Mouse (Mus musculus) embryonic facial prominence, embryonic 11.5 days (tissue): ENCODE results near the gene AC170998.1. TPM values are rescaled to one million over a fixed set of nuclear protein-coding genes. Genes with fewer than 3 reads are reported as not detected.

ENCODE experiments used
- ATAC-seq: fragments of 200-750 bp; cut with Nextera tagmentation; replicated peaks from 2 replicates; pipeline ENCODE4 v1.8.0; 2017; ENCODE audit warnings: low read depth; ENCODE audit not compliant: insufficient number of reproducible peaks, low FRiP score, low TSS enrichment
- DNase-seq: peaks from one replicate; pipeline ENCODE4 v3.0.0-alpha.2; 2015; ENCODE audit warnings: low spot score
- H3K27ac ChIP-seq: fragments of 300-500 bp; sonication (generic); replicated peaks from 2 replicates; pipeline ENCODE4 v1.5.1; 2014; ENCODE audit warnings: mild to moderate bottlenecking, low read depth, low read length, control low read depth
- H3K27me3 ChIP-seq: fragments of 300-500 bp; sonication (generic); 2 replicates; pipeline ENCODE4 v1.6.1; 2014; ENCODE audit warnings: mild to moderate bottlenecking, low read length, moderate library complexity, mixed read lengths; ENCODE audit not compliant: control insufficient read depth, insufficient read depth
- H3K36me3 ChIP-seq: fragments of 300-500 bp; sonication (generic); replicated peaks from 2 replicates; pipeline ENCODE4 v1.6.1; 2014; ENCODE audit warnings: low read depth, mild to moderate bottlenecking, low read length, moderate library complexity, mixed read lengths; ENCODE audit not compliant: control insufficient read depth, insufficient read depth
- H3K4me1 ChIP-seq: fragments of 300-500 bp; sonication (generic); 2 replicates; pipeline ENCODE4 v1.6.1; 2014; ENCODE audit warnings: low read length, mixed read lengths; ENCODE audit not compliant: control insufficient read depth, insufficient read depth
- H3K4me2 ChIP-seq: fragments of 300-500 bp; sonication (generic); 2 replicates; pipeline ENCODE4 v1.6.1; 2014; ENCODE audit warnings: low read depth, mild to moderate bottlenecking, control low read depth, low read length, moderate library complexity
- H3K4me3 ChIP-seq: fragments of 300-500 bp; sonication (generic); 2 replicates; pipeline ENCODE4 v1.5.1; 2014; ENCODE audit warnings: low read depth, low read length, control low read depth
- H3K9ac ChIP-seq: fragments of 300-500 bp; sonication (generic); replicated peaks from 2 replicates; pipeline ENCODE4 v1.6.1; 2014; ENCODE audit warnings: mild to moderate bottlenecking, control low read depth, low read length
- H3K9me3 ChIP-seq: fragments of 300-500 bp; sonication (generic); replicated peaks from 2 replicates; pipeline ENCODE4 v1.6.1; 2016; ENCODE audit warnings: mild to moderate bottlenecking, low read length, inconsistent platforms, mixed read lengths; ENCODE audit not compliant: control insufficient read depth
- WGBS: fragments of 180-500 bp; shearing (Covaris S2); extraction: QIAGEN DNeasy Blood & Tissue Kit; methylation state at CpG from one replicate; pipeline ENCODE4 v1.1.7; 2014; 5-methylcytosine and 5-hydroxymethylcytosine counted together
- polyA plus RNA-seq: library from polyadenylated mRNA; unstranded; fragments of >200 nt; fragmentation: Nextera tagmentation; extraction: Ambion mirVana; gene quantifications from 2 replicates; pipeline ENCODE4 v1.2.1, GENCODE M21; 2014

The AC170998.1 gene
- polyA plus RNA-seq = 0.62 and 1.5 TPM in 2 replicates

GRCm38 (mm10) chr17:28725783-28726182 lies at the start of gene AC170998.1:
Gene AC170998.1, plus strand, starts transcription at chr17:28726083.
- Histone ChIP-seq H3K36me3 (peaks cover 5% of the 10 kb centered on the region), H3K4me2 (no peak within 1 kb of the TSS), H3K4me1 (no peaks in the 10 kb centered on the region), H3K27ac (no peak within 1 kb of the TSS), H3K9me3 (no peaks in the 10 kb centered on the region), H3K4me3 (no peak within 1 kb of the TSS), H3K27me3 (no peaks in the 10 kb centered on the region), H3K9ac (no peak within 1 kb of the TSS)
- ATAC-seq (no peak), DNase-seq (no peak)
- WGBS = 91% methylated on average over 4 of the region's 4 CpGs

GRCm38 (mm10) chr17:28682311-28683084 lies 43.4 kb upstream of the AC170998.1 start:
- Histone ChIP-seq H3K9ac (no peak overlapping the region), H3K9me3 (no peaks in the 10 kb centered on the region), H3K36me3 (no peaks in the 10 kb centered on the region), H3K4me1 (no peaks in the 10 kb centered on the region), H3K4me3 (no peak overlapping the region), H3K4me2 (no peak overlapping the region), H3K27me3 (no peaks in the 10 kb centered on the region), H3K27ac (no peak overlapping the region; the same call in 1 of the 2 replicates)
- no peak for ATAC-seq
- no peak for DNase-seq
- WGBS = 74% methylated on average over 13 of the region's 13 CpGs

- Histone ChIP-seq H3K4me1 (no peaks in the 10 kb centered on the region), H3K9ac (no peak overlapping the region), H3K4me2 (no peak overlapping the region), H3K27ac (no peak overlapping the region), H3K9me3 (no peaks in the 10 kb centered on the region), H3K4me3 (no peak overlapping the region), H3K27me3 (no peaks in the 10 kb centered on the region), H3K36me3 (no peaks in the 10 kb centered on the region)
- DNase-seq (no peak), ATAC-seq (no peak)
- 63% methylated on average over 1 of the region's 1 CpGs for WGBS
Measured at GRCm38 (mm10) chr17:28683601-28684000, 42.3 kb upstream of the AC170998.1 start.

GRCm38 (mm10) chr17:28684631-28685030 lies 41.3 kb upstream of the AC170998.1 start:
- Histone ChIP-seq H3K36me3 (no peaks in the 10 kb centered on the region), H3K4me2 (no peak overlapping the region), H3K9me3 (no peaks in the 10 kb centered on the region), H3K27me3 (peaks cover 2% of the 10 kb centered on the region; the same call in 1 of the 2 replicates), H3K4me1 (peaks cover 2% of the 10 kb centered on the region; the same call in 1 of the 2 replicates), H3K9ac (no peak overlapping the region), H3K27ac (no peak overlapping the region), H3K4me3 (no peak overlapping the region)
- DNase-seq = no peak
- WGBS = 76% methylated on average over 19 of the region's 19 CpGs
- no peak for ATAC-seq

- Histone ChIP-seq H3K4me2 (no peak overlapping the region), H3K4me3 (no peak overlapping the region), H3K36me3 (no peaks in the 10 kb centered on the region), H3K27me3 (peaks cover 3% of the 10 kb centered on the region; the same call in 1 of the 2 replicates), H3K9me3 (no peaks in the 10 kb centered on the region), H3K9ac (no peak overlapping the region), H3K27ac (no peak overlapping the region), H3K4me1 (peaks cover 4% of the 10 kb centered on the region; the same call in 1 of the 2 replicates)
- whole genome bisulfite sequencing = 51% methylated on average over 4 of the region's 4 CpGs
- ATAC-seq (no peak), DNase-seq (no peak)
Measured at GRCm38 (mm10) chr17:28687354-28687753, 38.5 kb upstream of the AC170998.1 start.

- DNase-seq (peak; percentile 34), ATAC-seq (no peak)
- Histone ChIP-seq H3K9me3 (no peaks in the 10 kb centered on the region), H3K36me3 (no peaks in the 10 kb centered on the region), H3K4me3 (peak within 1 kb of the TSS; percentile 98), H3K4me2 (peak within 1 kb of the TSS; percentile 86), H3K9ac (peak within 1 kb of the TSS; percentile 68), H3K27ac (no peak within 1 kb of the TSS), H3K27me3 (peaks cover 3% of the 10 kb centered on the region; the same call in 1 of the 2 replicates), H3K4me1 (peaks cover 4% of the 10 kb centered on the region)
- WGBS = 9% methylated on average over 40 of the region's 40 CpGs
Measured at GRCm38 (mm10) chr17:28689586-28690283, 36.1 kb upstream of the AC170998.1 start, which contains the start of gene Slc26a8. Gene Slc26a8, minus strand, starts transcription at chr17:28690233.

GRCm38 (mm10) chr17:28690776-28691686 lies 34.9 kb upstream of the AC170998.1 start, which contains the start of gene Mapk14:
Gene Mapk14, plus strand, starts transcription at chr17:28691329.
- peak; percentile 85 for ATAC-seq
- H3K4me2 ChIP-seq = peak within 1 kb of the TSS; percentile 70
- H3K36me3 ChIP-seq = no peaks in the 10 kb centered on the region
- H3K27me3 ChIP-seq = peaks cover 3% of the 10 kb centered on the region; the same call in 1 of the 2 replicates
- H3K27ac ChIP-seq = peak within 1 kb of the TSS; percentile 92
- peak within 1 kb of the TSS; percentile 98 for H3K4me3 ChIP-seq
- under 1% methylated on average over 86 of the region's 86 CpGs for WGBS
- H3K9me3 ChIP-seq = no peaks in the 10 kb centered on the region
- H3K9ac ChIP-seq = peak within 1 kb of the TSS; percentile 93
- peaks cover 4% of the 10 kb centered on the region for H3K4me1 ChIP-seq
- DNase-seq = peak; percentile 100
